Mouse (Mus musculus): ENCODE measurements around the gene Sowahb. TPM values are rescaled to one million over a fixed set of nuclear protein-coding genes. Genes with fewer than 3 reads are reported as not detected.
"Not testable (repeated sequence)": the region's sequence is repeated elsewhere in the genome, so short reads cannot be mapped to it uniquely, and the experiment has no call there.

Sowahb gene
- total RNA-seq, 1 experiment from 2014 or later, result not detected

DNA sequence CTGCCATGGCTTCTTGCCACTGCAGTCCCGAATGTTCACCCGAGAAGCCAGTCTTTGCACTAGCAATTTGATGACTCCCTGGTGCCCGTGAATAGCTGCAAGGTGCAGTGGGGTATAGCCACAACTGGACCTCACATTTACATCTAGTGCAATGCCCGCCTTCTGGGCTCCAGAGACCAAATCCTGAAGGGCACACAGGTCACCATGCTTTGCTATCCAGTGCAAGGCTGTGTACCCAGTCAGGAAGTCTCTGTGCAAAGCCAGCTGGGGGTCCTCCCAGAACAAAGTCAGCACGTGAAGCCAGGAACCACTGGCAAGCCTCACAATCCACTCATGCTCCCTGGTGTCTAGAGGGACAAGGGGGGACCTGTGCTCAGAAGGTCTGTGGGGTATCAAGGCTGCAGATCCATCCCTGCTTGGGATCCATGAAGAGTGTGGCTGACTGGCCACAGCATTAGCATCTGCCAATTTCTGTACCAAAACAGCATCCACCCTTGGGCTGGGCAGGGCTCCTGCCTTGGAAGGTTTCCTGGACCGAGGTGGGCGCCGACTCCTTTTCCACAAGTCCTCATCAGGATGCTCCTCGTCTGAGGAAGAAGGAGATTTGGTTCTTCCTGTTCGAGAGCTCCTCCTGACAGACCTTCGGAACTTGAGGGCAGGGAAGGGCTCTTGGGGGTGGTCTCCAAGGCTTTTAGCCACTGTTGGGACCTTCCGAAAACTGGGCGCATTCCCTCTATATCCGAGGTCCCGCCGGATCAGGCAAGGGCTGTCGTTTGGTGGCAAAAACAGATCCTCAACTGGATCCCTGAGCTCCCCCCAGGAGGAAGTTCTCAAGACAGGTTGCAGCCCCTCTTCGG is 1.8 kb downstream of the Sowahb start:
- DNase-seq, result no peak

DNA sequence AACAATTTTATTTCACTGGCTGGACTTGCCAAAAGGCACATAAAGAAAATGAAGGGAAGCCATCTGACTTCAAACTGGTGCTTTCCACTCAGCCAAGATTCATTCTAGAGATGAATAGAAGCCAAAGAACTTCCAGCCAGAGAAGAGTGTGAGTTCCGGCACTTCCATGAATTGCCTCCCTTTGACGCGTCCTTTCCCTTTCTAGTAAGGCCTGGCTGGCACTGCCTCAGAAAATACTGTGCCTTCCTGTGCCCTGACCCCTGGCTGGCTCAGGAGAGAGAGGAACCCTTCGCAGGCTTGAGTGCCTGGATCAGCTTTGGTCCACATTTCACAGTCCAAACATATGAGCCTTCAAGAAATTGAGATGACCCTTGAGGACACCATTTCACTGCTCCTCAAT is 2.8 kb downstream of the Sowahb start:
- no peak for DNase-seq

DNA sequence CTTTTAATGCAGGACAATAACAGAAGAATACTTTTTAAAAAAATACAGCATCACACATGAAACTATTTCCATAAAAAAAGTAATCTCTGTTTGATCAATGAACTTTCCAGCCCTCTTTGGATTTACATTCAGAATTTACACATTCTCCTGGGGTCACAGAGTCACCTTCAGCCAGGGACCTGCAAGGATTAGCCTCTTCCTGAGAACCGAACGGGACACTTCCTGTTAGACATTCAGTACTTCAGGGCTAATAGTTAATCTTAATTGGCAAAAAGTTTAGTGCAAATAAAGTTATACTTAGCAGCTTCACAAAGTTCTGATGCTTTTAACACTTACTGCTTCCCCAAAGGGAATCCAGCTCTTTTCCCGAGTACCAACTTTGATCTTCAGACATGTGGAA is 3.5 kb downstream of the Sowahb start:
- DNase-seq, result no peak

DNA sequence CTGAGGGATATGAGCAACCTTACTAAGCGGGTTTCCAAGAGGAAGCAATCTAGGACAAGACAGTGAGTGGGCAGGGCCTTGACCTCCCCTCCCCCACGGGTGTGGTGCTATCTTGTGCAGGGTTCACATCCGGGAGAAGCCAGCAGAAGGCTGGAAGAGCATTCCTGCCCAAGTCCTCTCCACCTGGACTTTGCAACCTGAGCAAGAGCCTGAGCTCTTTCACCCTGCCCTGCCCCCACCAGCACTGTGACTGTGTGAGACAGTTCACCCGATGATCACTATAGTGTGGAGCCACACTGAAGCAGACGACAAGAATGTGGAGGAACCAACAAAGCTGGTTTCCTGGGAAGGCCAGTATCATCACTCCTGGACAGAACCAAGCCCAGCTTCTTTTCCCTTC is 4.7 kb downstream of the Sowahb start:
- no peak for DNase-seq

DNA sequence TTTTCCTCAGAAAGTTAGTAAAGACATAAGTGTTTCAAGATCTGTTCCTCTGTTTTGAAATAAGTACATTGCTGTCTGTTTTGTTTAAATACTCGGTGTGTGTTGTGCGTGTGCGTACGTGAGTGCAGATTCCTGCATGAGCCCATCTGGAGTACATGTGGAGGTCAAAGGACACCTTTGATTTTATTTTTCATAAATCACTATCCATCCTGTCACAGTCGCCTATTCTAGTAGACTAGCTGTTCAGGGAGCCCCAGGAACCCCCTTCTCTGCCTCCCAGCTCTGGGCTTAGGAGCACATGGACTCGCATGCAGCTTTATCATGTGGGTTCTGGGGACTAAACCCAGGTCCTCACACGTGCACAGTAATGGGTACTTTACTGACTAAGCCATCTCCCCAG is 8.6 kb downstream of the Sowahb start:
- DNase-seq, result no peak

DNA sequence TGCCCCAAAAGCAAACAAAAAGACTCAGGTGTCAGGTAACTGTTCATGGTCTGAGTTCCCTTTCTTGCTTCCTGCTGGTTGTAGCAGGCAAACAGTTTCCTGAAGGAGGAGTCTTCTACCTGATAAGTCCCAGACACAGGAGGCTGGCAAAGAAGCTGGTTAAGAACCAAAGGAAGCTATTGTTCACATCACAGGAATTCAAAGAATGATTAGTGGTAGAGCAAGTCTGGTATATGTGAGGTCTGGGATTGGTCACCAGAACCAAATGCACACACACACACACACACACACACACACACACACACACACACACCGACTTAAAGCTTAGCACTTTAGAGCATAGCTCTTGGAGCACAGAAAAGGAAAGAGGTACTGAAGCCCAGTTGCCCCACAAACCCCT is 9.5 kb downstream of the Sowahb start:
- DNase-seq, result no peak

DNA sequence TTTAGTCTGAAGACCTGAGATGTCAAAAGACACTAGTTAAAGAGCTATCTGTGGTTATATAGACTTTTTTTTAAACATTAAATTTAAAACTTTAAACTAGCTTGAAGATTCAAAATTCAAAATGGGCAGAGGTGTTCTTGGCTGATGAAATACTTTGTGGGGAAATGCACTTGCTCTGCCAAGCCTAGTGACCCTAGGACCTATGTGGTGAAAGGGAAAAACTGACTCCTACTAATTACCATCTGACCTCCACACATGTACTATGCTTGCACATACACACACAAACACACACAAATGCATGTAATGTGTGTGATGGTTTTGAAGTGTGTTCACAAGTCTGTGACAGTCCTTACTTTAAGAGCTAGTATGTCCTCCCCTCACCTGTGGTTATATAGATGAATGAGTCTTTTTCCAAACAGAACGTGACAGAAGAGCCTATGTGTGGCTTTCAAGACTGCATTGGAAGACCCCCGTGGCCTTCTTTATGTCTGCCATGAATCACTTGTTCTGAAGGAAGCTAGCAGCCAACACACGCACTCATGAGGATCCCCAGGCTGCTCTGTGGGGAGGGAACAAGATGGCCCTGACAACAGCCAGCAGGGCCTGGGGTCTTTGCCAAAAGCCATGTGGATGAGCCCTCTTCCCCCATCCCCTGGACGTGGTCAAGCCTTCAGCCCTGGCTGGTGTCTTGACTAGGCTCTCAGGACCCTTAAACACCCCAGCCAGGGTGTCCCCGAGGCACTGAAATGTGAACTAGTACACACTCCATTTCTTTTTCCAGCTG is 11.5 kb downstream of the Sowahb start:
- DNase-seq, result no peak

DNA sequence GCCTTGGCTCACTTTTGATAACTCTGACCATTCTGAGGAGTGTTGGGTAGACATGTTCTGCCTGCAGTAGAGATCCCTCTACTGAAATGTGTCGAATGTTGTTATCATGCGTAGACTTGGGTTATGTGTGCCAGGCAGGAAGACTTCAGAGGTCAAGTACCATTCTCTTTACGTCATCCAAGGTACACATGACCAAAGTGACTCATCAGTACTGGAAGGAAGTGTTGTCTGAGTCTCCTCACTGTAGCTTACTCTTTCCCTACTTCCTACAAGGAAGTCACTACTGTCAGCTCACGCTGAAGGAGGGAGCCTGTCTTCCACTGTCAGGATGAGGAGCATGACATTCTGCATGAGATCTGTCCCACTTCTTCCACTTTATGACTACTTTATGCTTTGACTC is 12.2 kb downstream of the Sowahb start:
- DNase-seq, result no peak

DNA sequence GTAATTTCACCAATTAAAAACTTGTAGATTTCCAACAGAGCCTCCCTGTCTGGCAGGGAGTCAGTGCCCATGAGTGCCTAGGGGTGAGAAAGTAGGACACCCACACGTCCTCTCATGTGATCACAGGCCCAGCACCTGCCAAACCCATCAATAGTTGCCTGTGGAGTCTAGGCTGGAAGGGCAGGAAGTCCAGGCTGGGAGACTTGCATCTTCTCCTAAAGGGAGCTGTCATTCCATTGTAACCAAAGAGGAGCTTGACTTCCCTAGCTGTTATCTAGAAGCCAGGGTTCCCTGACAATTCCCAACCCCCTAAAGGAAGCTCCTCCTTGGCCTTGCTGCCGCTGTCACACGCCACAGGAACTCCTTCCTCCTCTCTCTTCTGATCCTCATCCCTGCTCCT is 14.0 kb downstream of the Sowahb start:
- DNase-seq, result no peak

DNA sequence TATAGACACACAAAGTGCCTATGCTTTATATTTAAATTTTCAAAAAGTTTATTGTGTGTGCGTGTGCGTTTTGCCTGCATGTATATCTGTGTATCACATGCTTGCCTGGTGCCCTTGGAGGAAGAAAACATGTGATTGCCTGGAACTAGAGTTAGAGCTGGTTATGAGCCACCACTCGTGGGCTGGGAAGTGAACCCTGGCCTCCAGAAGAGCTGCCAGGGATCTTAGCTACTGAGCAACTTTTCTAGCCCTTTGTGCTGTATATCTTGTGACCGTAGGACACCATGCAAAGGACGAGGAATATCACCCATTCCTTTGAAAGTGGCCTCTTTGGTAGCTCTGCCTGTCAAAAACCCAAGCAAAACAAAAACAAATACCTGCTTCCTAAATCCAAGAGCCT is 14.4 kb downstream of the Sowahb start:
- DNase-seq, result no peak

DNA sequence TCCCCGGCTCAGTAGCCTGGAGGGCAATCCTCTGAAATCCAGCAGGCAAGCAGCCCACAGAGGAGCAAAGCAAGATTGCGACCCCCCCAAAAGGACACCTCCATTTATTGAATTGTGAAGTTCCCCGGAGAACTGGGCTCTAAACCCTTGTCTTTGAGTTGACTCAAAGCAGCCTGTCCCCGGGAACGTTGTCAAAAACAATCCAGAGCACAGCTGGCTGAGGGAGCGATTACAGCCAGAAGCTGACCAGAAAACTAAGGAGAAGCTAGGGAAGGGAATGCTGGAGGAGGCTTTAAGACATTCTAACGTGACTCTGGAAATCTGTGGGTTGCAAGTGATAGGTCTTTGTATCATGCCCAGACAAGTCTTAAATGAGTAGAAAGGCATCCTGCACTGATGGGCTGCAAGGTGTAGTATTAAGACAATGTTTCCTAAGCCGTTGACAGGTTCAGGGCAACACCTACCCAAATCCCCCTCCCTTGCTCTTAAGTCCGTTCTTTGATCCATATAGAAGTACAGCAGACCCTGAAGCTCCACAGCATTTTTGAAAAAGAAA is 17.6 kb downstream of the Sowahb start:
- DNase-seq, result no peak

DNA sequence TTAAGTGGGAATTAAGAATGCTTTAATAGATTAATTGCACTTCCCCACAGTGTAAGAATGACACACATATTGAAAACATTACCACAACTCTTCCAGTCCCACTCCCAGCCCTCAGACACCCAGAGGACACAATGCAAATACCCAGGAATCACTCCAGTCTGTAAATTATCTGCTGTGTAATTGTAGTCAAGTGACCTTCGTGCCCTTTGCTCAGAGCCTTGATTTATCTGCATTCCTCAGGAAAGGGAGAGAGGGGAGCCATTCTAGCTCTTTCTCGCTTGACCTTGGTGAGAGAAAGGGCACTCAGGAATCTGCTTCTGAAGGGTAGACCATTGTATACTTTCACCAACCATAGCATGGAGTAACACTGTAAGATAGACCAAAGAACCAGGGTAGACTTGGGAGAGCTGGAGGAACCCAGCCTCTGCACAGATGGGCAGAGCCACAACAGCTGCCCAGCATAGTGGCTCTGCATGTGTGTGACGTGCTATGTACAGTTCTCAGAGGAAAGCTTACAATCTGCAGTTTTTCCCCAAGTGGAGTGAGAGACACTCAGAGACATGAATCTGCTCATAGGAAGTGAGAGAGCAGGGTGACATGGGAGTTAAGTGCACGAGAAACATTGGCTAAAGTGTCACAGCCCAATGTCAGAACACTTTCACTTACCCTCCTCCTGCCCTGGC is 18.2 kb downstream of the Sowahb start:
- no peak for DNase-seq

DNA sequence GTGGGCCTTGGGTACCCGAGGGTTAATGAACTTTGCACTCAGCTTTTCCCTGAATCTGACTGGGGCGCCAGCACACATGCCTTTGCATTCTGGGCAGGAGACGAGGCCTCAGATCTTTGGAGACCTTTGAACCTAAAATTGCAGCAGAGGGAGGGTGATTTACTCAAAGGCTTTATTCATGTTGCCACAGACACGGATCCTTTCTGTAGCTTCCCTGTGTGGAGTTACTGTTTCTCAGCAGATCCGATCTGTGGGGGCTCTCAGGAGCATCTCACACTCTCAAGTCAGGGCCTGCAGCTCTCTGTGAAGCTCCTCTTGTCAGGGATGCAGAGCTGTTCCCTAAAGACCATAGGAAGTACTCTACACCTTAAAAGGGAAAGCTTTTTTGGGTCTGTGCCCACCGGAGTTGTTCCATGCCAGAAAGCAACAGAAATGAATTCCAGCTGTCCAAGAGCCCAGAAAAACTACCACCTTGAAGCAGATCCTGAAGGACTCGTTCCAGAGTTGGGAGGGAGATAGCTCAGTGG is 20.0 kb downstream of the Sowahb start:
- DNase-seq, result no peak

DNA sequence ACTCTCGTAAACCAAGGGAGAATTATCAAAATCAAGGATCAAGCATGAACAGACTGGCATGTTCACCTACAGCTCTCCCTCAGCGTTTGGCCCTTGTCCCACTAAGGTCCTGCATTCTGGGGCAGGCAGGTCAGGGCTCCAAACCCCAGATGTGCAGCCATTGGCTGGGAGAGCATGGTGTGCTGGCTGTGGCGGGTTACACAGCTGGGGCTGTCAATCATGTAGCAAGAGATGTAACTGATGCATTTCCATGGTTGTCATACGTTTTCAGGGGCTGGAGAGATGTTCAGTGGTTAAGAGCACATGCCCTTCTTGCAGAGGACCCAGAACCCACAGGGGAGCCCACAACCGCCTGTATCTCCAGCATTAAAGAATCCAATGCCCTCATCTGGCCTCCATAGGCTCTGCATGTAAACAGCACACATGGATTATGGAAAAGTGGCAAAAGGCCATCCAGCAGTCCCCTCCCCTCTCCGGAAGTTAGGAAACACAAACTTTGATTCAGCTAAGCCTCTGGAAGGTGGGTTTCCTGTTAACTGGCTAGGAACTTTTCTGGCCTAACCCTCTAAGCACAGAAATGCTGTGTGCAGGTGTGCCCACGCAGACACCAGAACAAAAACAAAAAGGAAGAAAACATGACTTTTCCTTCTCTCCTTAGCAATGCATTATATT is 22.6 kb downstream of the Sowahb start:
- no peak for DNase-seq

DNA sequence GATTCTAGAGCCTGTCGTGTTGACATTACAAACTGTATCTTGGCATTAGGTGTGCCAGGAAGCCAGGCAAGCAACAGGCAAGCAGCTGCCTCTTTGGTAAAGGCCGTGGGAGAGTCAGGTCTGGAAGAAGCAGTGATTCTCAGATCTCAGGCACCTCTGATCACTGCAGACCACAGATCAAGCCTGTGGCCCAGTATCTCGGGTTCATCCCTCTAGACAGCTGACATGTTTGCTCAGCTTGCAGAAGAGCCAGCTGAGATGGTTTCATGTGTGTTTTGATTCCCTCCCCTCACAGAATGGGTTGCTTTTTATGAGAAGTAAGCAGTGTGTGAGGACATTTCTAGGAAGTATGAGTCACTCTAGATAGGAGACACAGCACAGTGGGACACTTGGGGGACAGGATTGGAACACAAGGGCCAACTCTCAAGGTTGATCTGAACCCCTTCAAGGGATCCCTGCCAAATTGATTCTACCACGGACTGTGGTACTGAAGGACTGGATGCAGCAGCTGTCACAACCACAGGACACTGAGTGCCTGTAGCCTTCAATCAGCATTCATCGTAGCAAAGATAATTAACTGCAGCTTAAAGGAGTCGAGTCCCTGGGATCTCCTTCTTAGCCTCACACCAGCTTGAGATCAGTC is 24.7 kb downstream of the Sowahb start:
- no peak for DNase-seq

DNA sequence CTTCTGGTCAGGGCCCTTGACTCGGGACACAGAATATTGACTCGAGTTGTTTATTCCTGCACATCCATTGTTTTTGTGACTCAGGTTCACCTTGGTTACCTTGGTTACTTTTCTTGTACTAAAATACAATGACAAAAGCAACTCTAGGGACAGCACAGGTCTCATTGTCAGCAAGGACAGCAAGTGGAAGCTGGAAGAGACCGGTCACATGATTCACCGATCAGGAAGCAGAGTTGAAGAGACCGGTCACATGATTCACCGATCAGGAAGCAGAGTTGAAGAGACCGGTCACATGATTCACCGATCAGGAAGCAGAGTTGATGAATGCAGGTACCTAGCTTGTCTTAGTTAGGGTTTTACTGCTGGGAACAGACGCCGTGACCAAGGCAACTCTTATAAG is 25.6 kb downstream of the Sowahb start:
- not testable (repeated sequence) for DNase-seq

DNA sequence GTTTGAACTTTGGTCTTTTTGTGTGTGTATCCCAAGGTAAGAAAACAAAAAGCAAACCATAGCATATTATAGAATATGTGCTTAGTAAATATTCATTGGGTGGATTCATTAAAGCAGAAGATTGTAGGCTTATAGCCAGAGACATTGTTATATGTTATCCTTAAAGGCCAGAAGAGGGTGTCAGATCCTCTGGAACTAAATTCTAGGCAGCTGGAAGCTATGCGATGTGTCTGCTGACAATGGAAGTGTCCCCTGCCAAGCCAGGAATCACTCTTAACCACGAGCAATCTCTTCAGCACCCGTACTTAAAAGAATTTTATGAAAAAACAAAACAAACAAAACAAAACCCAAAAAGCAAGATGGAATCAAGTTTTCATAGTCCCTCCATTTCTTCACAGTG is 27.1 kb downstream of the Sowahb start:
- DNase-seq, result no peak

DNA sequence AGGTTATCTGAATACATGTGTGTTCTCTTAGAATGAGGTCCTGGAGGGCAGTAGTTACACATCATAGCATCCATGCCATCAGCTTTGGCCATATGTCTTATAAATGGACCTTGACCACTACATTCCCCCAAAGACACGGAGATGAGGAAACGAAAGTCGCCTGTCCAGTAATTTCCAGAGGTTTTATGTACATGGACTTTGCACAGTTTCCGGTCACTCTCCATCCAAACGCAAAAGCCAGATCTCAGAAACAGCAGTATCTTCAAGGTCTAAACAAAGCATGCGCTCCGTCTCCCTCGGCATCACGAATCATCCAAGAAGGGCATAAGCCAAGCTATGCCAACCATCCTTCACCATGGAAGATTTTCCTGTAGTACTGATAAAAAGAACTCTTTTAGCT is 36.6 kb downstream of the Sowahb start:
- DNase-seq, result no peak

DNA sequence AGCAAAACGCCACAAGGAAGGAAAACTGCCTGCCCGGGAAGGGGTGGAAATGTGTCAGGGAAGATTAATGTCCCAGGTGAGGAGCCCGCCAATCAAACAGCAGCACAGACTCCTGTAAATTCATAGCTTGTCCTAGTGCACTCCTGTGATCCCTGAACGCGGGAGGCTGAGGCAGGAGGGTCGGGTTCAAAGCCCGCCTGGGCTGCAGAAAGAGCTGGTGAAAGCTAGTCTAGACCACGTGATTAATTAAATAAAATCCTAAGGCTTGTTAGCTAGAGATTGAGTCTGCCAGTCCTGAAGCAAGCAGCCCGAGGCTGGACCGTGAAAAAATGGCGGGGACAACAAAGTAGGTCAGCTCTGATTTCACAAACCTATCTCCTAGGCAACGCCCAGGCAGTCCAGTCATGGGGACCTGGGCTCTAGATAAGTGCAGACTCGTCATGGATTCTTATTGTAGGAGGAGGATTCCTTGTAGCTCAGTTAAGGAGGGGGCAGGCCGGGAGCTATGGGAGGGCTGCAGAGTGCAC is 38.9 kb downstream of the Sowahb start:
- DNase-seq, result peak; percentile 49

DNA sequence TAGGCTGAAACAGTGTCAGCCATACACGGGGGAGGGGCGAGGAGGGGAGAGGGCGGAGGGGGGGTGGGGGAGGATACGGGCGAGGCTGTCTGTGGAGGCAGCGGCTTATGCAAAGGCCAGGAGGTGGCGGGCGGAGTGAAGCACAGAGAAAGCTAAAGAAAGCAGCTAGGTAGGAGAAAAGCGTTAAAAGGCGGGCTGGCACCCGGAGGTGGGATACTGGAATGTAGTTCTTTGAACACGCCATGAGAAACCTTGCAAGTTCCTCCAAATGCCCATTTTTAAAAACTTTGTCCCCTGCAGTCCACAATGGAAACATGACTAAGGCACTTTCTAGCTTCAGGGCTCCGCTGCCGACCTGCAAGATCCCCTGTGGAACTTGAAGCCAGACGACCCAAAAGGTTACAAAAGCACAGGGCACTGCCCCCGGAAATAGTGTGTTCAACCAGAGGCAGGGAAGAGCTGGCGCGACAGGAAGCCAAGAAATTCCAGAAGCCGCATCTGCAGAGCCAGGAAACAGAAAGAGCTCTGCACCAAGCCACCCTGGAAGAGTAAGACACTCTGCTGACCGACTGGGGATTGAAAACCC is 39.5 kb downstream of the Sowahb start:
- peak; percentile 48 for DNase-seq

DNA sequence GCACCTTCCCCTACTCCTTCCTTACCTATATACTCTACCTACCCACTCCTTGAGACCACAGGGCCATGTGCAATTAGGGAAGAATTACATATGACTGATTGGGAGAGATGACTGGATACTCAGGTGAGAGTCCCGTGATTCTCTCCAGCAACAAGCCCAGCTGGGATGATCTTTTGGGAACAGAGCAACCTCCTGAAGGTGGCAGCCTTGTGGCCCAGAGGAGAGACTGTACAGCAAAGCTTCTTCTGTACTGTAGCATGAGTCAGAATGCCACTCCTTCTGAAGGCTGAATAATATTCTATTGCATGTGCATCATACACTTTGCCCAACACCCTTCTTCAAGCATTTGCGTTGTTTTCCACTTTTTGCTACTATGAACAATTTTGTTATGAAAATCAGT is 42.2 kb downstream of the Sowahb start:
- no peak for DNase-seq

All from adrenal gland, postnatal 25 days (tissue).